Mouse (Mus musculus): Measurements from ENCODE around the gene Ccnjl.

Gene Ccnjl

GRCm38 (mm10) chr11:43626300-43626926 is 97.8 kb downstream of the Ccnjl start:
- no peak for DNase-seq (ENCODE audit: low read depth)

GRCm38 (mm10) chr11:43626927-43627645 is 98.5 kb downstream of the Ccnjl start:
- no peak for DNase-seq (ENCODE audit: low read depth)

GRCm38 (mm10) chr11:43631645-43632044 is 103.1 kb downstream of the Ccnjl start:
- DNase-seq (ENCODE audit: low read depth) = no peak

- DNase-seq (ENCODE audit: low read depth) = no peak
Observed at GRCm38 (mm10) chr11:43632566-43632965, 104.0 kb downstream of the Ccnjl start.

GRCm38 (mm10) chr11:43633165-43633564 is 104.6 kb downstream of the Ccnjl start:
- DNase-seq (ENCODE audit: low read depth) = no peak

GRCm38 (mm10) chr11:43633658-43634401 is 105.2 kb downstream of the Ccnjl start:
- no peak for DNase-seq (ENCODE audit: low read depth)

All from fibroblast of lung, adult 2 months (primary cell).